Mouse (Mus musculus): ENCODE measurements around the gene Ovch2.

GRCm38 (mm10) chr7:107778216-107778615, 22.8 kb downstream of the Ovch2 start:
- TF ChIP-seq CHD2 (IDR thresholded peaks at IDR 0.05; ENCODE audit: low read depth, low read length) (no peak), MAFK (IDR thresholded peaks at IDR 0.05; ENCODE audit: insufficient read depth, low read depth, low read length) (no peak), ZNF384 (IDR thresholded peaks at IDR 0.05; ENCODE audit: low read depth, low read length) (no peak)

Measured in ES-E14 (cell line).